Mouse (Mus musculus): ENCODE data around the gene Nostrin. TPM values are rescaled to one million over a fixed set of nuclear protein-coding genes. Genes with fewer than 3 reads are reported as not detected.

Gene Nostrin
- polyA plus RNA-seq, 1 experiment from 2014 or later = 0.83 TPM

- Histone ChIP-seq H3K4me1 (no peaks in the 10 kb centered on the region), H3K27ac (replicated peaks) (no peak overlapping the region), H3K9ac (replicated peaks) (no peak overlapping the region), H3K9me3 (no peaks in the 10 kb centered on the region), H3K4me2 (replicated peaks) (no peak overlapping the region), H3K36me3 (no peaks in the 10 kb centered on the region), H3K4me3 (no peak overlapping the region), H3K27me3 (no peaks in the 10 kb centered on the region)
- ATAC-seq (ENCODE audit: low FRiP score, low read depth) = no peak
Measured at GRCm38 (mm10) chr2:69158907-69159306, 23.3 kb downstream of the Nostrin start.

GRCm38 (mm10) chr2:69170395-69171077 is 34.9 kb downstream of the Nostrin start:
- Histone ChIP-seq H3K4me2 (replicated peaks) (no peak overlapping the region), H3K36me3 (no peaks in the 10 kb centered on the region), H3K27ac (replicated peaks) (no peak overlapping the region), H3K4me1 (no peaks in the 10 kb centered on the region), H3K27me3 (no peaks in the 10 kb centered on the region), H3K9me3 (0 out of 2 replicates have a peak, but pooled peaks cover 7% of the 10 kb centered on the region), H3K4me3 (no peak overlapping the region), H3K9ac (replicated peaks) (no peak overlapping the region)
- WGBS = 78% methylated on average over 9 of the region's 9 CpGs
- ATAC-seq (ENCODE audit: low FRiP score, low read depth) = no peak

GRCm38 (mm10) chr2:69175296-69175695 is 39.7 kb downstream of the Nostrin start:
- 0 out of 2 replicates have a peak, but pooled peaks cover 7% of the 10 kb centered on the region for H3K9me3 ChIP-seq
- H3K27me3 ChIP-seq = no peaks in the 10 kb centered on the region
- no peak overlapping the region for H3K27ac ChIP-seq (replicated peaks)
- WGBS = 65% methylated on average over 5 of the region's 5 CpGs
- no peak overlapping the region for H3K4me2 ChIP-seq (replicated peaks)
- ATAC-seq (ENCODE audit: low FRiP score, low read depth) = no peak
- no peaks in the 10 kb centered on the region for H3K36me3 ChIP-seq
- H3K9ac ChIP-seq (replicated peaks) = no peak overlapping the region
- no peaks in the 10 kb centered on the region for H3K4me1 ChIP-seq
- H3K4me3 ChIP-seq = no peak overlapping the region

- no peak overlapping the region for H3K9ac ChIP-seq (replicated peaks)
- no peaks in the 10 kb centered on the region for H3K36me3 ChIP-seq
- no peak overlapping the region for H3K4me2 ChIP-seq (replicated peaks)
- no peak overlapping the region for H3K4me3 ChIP-seq
- no peaks in the 10 kb centered on the region for H3K4me1 ChIP-seq
- no peaks in the 10 kb centered on the region for H3K9me3 ChIP-seq
- no peak for ATAC-seq (ENCODE audit: low FRiP score, low read depth)
- no peaks in the 10 kb centered on the region for H3K27me3 ChIP-seq
- WGBS = 95% methylated on average over 4 of the region's 4 CpGs
- no peak overlapping the region for H3K27ac ChIP-seq (replicated peaks)
Measured at GRCm38 (mm10) chr2:69179721-69180120, 44.1 kb downstream of the Nostrin start.

- peaks cover 6% of the 10 kb centered on the region for H3K36me3 ChIP-seq
- no peak overlapping the region for H3K27ac ChIP-seq (replicated peaks)
- no peaks in the 10 kb centered on the region for H3K4me1 ChIP-seq
- WGBS = 87% methylated on average over 2 of the region's 2 CpGs
- H3K4me3 ChIP-seq = no peak overlapping the region
- no peak overlapping the region for H3K9ac ChIP-seq (replicated peaks)
- no peaks in the 10 kb centered on the region for H3K27me3 ChIP-seq
- no peaks in the 10 kb centered on the region for H3K9me3 ChIP-seq
- H3K4me2 ChIP-seq (replicated peaks) = no peak overlapping the region
- ATAC-seq (ENCODE audit: low FRiP score, low read depth) = 0 out of 2 replicates have a peak, but pooled peaks have one; percentile 6
Measured at GRCm38 (mm10) chr2:69187990-69188389, 52.4 kb downstream of the Nostrin start.

GRCm38 (mm10) chr2:69188732-69189131 is 53.1 kb downstream of the Nostrin start:
- Histone ChIP-seq H3K4me2 (replicated peaks) (no peak overlapping the region), H3K9ac (replicated peaks) (no peak overlapping the region), H3K4me1 (no peaks in the 10 kb centered on the region), H3K27me3 (no peaks in the 10 kb centered on the region), H3K9me3 (no peaks in the 10 kb centered on the region), H3K4me3 (no peak overlapping the region), H3K36me3 (peaks cover 13% of the 10 kb centered on the region), H3K27ac (replicated peaks) (no peak overlapping the region)
- ATAC-seq (ENCODE audit: low FRiP score, low read depth) = no peak
- 92% methylated on average over 6 of the region's 6 CpGs for WGBS

GRCm38 (mm10) chr2:69189222-69189621 is 53.6 kb downstream of the Nostrin start:
- peaks cover 18% of the 10 kb centered on the region for H3K36me3 ChIP-seq
- H3K27ac ChIP-seq (replicated peaks) = no peak overlapping the region
- no peaks in the 10 kb centered on the region for H3K27me3 ChIP-seq
- no peak overlapping the region for H3K4me2 ChIP-seq (replicated peaks)
- no peaks in the 10 kb centered on the region for H3K9me3 ChIP-seq
- ATAC-seq (ENCODE audit: low FRiP score, low read depth) = no peak
- no peak overlapping the region for H3K4me3 ChIP-seq
- no peak overlapping the region for H3K9ac ChIP-seq (replicated peaks)
- WGBS = 64% methylated on average over 4 of the region's 4 CpGs
- no peaks in the 10 kb centered on the region for H3K4me1 ChIP-seq

- peaks cover 33% of the 10 kb centered on the region for H3K36me3 ChIP-seq
- WGBS = 87% methylated on average over 5 of the region's 5 CpGs
- H3K9ac ChIP-seq (replicated peaks) = no peak overlapping the region
- no peaks in the 10 kb centered on the region for H3K4me1 ChIP-seq
- no peak overlapping the region for H3K4me3 ChIP-seq
- no peak overlapping the region for H3K27ac ChIP-seq (replicated peaks)
- no peak overlapping the region for H3K4me2 ChIP-seq (replicated peaks)
- ATAC-seq (ENCODE audit: low FRiP score, low read depth) = no peak
- H3K27me3 ChIP-seq = no peaks in the 10 kb centered on the region
- H3K9me3 ChIP-seq = no peaks in the 10 kb centered on the region
Measured at GRCm38 (mm10) chr2:69191059-69191458, 55.5 kb downstream of the Nostrin start.

GRCm38 (mm10) chr2:69193555-69193954 is 58.0 kb downstream of the Nostrin start:
- Histone ChIP-seq H3K36me3 (peaks cover 44% of the 10 kb centered on the region), H3K4me2 (replicated peaks) (no peak overlapping the region), H3K9me3 (no peaks in the 10 kb centered on the region), H3K27ac (replicated peaks) (no peak overlapping the region), H3K9ac (replicated peaks) (no peak overlapping the region), H3K4me3 (no peak overlapping the region), H3K27me3 (no peaks in the 10 kb centered on the region), H3K4me1 (no peaks in the 10 kb centered on the region)
- 94% methylated on average over 5 of the region's 5 CpGs for WGBS
- no peak for ATAC-seq (ENCODE audit: low FRiP score, low read depth)

- Histone ChIP-seq H3K27ac (replicated peaks) (no peak overlapping the region), H3K4me1 (peaks cover 12% of the 10 kb centered on the region), H3K4me2 (replicated peaks) (peak overlapping the region; percentile 81), H3K27me3 (no peaks in the 10 kb centered on the region), H3K4me3 (peak overlapping the region; percentile 82), H3K36me3 (peaks cover 21% of the 10 kb centered on the region), H3K9ac (replicated peaks) (peak overlapping the region; percentile 73), H3K9me3 (no peaks in the 10 kb centered on the region)
- 20% methylated on average over 6 of the region's 6 CpGs for WGBS
- ATAC-seq (ENCODE audit: low FRiP score, low read depth) = no peak
Measured at GRCm38 (mm10) chr2:69205185-69205584, 69.6 kb downstream of the Nostrin start.

GRCm38 (mm10) chr2:69205791-69206351 is 70.3 kb downstream of the Nostrin start, which contains the start of gene Spc25:
Spc25 (minus strand) TSS chr2:69206194.
- Histone ChIP-seq H3K4me1 (peaks cover 12% of the 10 kb centered on the region), H3K36me3 (peaks cover 19% of the 10 kb centered on the region), H3K4me2 (replicated peaks) (peak within 1 kb of the TSS; percentile 81), H3K9me3 (no peaks in the 10 kb centered on the region), H3K27ac (replicated peaks) (peak within 1 kb of the TSS; percentile 74), H3K4me3 (peak within 1 kb of the TSS; percentile 82), H3K9ac (replicated peaks) (peak within 1 kb of the TSS; percentile 73), H3K27me3 (no peaks in the 10 kb centered on the region)
- ATAC-seq (ENCODE audit: low FRiP score, low read depth) = peak; percentile 99
- under 1% methylated on average over 44 of the region's 46 CpGs for WGBS

GRCm38 (mm10) chr2:69206523-69206922 is 70.9 kb downstream of the Nostrin start:
- peak overlapping the region; percentile 39 for H3K4me2 ChIP-seq (replicated peaks)
- no peak overlapping the region for H3K9ac ChIP-seq (replicated peaks)
- ATAC-seq (ENCODE audit: low FRiP score, low read depth) = no peak; the same call in 1 of the 2 replicates
- no peaks in the 10 kb centered on the region for H3K9me3 ChIP-seq
- H3K36me3 ChIP-seq = peaks cover 13% of the 10 kb centered on the region
- H3K27me3 ChIP-seq = no peaks in the 10 kb centered on the region
- no peak overlapping the region for H3K27ac ChIP-seq (replicated peaks)
- H3K4me3 ChIP-seq = no peak overlapping the region
- 28% methylated on average over 7 of the region's 7 CpGs for WGBS
- H3K4me1 ChIP-seq = peaks cover 12% of the 10 kb centered on the region
